Mouse (Mus musculus): ENCODE data around the gene Rassf9. TPM values are rescaled to one million over a fixed set of nuclear protein-coding genes. Genes with fewer than 3 reads are reported as not detected.

Rassf9 gene
- polyA plus RNA-seq, 1 experiment from 2014 or later: 2.3 TPM

Other genes with a start within 250 kb of the Rassf9 start
- gene Nts, start 21.7 kb upstream of the Rassf9 start, polyA plus RNA-seq (2015; fragmentation: Nextera tagmentation; extraction: Ambion mirVana): 8.7 and 10.2 TPM in 2 replicates